Mouse (Mus musculus) frontal cortex, adult 2 months (tissue): ENCODE results near the gene Coro7. TPM values are rescaled to one million over a fixed set of nuclear protein-coding genes. Genes with fewer than 3 reads are reported as not detected.
"Not testable (repeated sequence)": the region's sequence is repeated elsewhere in the genome, so short reads cannot be mapped to it uniquely, and the experiment has no call there.

Source experiments
- DNase-seq, 2 experiments: peaks; one replicate each; pipeline ENCODE4 v3.0.0; 2022; ENCODE audit warnings: low spot score in 1 of 2; ENCODE audit errors: extremely low spot score in 1 of 2
- polyA plus RNA-seq: library from polyadenylated mRNA; depleted of rRNA; stranded (reverse); fragments of >200 nt; gene quantifications from 2 replicates; pipeline ENCODE4 v1.2.3, GENCODE M21; 2012

Coro7 gene
- polyA plus RNA-seq, 1 experiment: 100 TPM

DNA sequence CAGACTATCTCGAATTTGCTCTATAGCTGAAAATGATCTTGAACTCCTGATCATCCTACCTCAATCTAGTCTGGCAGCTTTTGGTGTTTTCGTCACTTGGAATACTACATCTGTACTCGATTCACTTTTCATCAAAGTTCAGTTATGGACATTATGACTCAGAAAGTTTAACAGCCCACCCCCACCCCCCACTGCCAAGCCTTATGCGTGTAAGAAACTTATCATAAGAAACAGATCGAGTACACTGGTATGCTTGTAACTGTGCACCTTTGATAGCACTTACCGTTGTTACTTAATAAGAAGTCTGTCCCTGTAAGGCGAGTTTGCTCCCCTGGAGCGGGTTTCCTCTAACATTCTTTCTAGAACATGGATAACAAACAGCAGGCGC is 3.6 kb upstream of the Coro7 start:
- DNase-seq: no peak

DNA sequence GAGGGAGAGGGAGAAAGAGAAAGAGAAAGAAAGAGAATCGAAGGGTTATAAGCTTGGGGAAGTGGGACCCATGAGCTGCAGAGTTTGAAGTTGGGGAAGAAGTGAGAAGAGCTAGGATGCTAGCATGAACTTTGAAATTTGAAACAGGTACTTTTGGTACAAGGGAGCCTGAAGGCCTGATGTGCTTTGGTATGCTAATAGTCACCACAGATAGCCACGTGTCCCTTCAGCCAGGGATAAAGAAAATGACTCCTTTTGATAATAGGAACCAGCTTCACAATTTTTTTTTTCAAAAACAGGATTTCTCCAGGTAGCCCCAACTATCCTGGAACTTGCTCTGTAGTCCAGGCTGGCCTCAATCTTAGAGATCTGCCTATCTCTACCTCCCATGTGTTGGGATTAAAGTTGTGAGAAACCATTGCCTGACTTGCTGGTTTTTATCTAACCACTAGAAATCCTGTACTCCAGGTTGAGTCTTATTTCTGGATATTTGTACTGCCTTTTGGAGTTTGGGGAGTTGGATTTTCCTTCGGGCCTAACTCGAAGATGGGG is 3.1 kb upstream of the Coro7 start:
- no peak for DNase-seq

DNA sequence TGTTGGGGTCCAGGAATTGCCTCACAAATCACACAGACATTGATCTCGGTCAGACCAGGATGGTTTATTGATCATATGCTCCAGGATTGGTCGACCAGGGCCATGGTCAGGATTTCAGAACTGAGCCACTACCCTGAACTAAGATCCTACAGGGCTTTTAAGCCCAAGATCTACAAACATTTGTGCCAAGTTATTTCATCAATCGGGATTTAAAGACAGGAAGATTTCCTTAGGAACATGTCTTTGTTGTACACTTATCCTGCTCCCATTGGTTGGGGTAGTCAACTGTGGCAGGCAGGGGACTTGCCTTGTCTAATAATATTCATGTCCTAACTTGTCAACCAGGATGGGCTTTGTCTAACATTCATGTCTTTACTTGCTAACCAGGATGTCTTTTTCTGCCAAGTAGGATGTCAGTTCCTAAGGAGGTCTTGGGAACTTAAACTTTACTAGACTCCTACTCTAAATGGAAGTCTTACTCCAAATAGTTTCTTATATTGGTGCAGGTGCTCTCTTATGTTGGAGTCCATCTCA is 1.4 kb upstream of the Coro7 start:
- DNase-seq: not testable (repeated sequence)

DNA sequence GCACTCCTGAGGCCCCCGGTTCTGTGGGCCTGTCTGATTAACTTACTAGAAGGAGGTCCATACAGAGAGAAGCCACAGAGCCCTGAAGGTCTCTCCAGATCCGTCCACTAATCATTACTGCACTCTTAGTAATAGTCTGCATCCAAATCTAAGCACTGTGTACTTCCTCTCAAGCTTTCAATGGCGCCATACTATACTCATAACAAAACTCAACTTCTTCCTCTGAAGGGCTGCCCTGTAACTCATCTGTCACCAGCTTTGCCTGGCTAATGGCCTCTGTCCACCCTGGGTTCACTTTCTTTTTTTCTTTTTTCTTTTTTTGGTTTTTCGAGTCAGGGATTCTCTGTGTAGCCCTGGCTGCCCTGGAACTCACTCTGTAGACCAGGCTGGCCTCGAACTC is 1.5 kb downstream of the Coro7 start:
- DNase-seq: no peak

DNA sequence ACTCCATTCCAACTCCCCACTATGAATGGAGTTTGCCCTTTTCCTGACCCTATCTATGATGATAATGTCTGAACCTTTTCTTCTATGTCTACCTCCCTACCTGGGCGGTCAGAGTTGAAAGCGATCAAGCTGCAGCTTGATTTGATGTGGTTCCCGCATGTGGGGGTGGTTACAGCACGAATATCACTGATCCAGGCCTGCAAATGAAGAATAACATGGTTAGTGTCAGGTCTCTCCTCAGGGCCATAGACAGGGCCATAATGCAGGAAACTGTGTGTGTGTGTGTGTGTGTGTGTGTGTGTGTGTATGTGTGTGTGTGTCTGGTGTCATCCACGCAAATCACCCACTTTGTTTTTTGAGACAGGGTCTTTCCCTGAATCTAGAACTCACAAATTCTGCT is 2.7 kb downstream of the Coro7 start:
- DNase-seq: no peak

DNA sequence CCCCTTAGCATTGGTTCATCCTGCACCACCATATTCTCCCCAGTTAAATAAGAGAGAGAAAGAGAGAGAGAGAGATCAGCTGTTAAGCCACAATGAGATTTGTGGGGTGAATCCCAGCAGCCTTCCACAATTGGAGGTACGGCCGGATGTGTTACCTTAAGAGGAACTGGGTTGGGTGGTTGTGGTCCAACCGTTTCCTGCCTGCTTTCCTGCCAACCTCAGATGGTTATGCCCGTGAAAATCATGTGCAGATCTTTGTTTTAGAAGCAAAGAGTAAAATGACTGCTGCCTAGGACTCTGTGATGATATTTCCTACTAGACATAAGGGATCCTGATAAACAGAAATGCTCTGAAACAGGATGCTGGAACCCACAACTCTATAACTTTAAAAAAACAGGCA is 5.5 kb downstream of the Coro7 start:
- DNase-seq: no peak

DNA sequence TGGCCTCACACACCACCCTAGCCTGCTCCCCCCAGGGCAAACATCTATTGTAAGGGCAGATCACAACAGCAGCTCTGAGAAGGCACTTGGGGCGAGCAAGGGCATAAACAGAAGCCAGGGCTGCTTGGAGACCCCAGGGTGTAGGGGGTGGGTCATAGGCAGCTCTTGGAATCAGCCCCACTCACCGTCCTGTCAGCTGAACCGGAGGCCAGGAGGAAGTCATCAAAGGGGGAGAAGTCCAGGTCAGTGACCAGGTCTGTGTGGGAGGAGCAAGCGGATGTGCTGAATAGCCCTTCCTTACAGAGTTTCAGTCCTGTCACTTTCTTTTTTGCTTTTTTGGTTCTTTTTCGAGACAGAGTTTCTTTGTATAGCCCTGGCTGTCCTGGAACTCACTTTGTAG is 9.3 kb downstream of the Coro7 start:
- DNase-seq: no peak

DNA sequence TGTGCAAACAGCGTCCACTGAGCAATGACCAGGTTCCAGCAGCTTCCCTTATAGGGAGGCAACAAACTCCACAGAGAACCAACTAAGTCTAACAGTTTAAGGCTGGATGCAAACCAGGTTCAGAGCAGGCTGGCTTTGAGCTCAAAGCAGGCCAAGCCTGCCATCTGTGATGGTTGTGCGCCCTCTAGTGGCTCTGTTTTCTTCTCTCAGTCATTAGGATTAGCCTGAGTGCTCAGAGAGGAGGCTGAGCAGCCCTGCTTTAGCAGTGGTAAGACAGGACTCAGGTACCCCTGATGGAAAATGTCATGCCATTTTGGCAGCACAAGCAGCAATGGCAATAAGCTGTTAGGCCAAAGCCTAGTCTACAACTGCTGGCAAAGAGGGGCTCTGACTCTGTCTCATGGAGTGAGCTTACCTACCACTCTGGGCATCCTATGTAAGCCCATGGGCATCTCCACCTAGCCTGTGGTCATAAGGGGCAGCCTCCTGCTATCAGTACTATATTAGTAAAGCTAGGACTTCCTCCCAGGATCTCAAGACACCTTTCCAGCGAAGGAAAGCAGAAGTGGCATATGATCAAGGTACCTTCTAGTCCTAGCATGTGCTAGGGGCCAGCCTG is 12.3 kb downstream of the Coro7 start:
- peak; percentile 71 to 97 for DNase-seq

DNA sequence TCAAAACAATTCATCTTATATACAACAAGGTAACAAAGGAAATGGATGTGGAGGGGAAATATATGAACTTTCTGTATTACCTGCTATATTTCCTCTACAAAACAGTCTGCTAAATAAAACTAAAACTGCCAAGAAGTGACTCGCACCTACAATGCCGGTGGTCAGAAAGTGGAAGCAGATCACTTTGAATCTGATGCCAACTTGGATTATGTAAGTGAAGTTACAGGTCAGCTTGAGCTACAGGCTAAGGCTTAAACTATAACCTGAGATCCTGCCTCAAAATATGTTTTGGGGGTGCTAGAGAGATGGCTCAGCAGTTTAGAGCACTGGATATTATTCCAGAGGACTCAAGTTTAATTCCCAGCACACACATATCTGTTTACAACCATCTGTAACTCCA is 13.9 kb downstream of the Coro7 start:
- no peak for DNase-seq

DNA sequence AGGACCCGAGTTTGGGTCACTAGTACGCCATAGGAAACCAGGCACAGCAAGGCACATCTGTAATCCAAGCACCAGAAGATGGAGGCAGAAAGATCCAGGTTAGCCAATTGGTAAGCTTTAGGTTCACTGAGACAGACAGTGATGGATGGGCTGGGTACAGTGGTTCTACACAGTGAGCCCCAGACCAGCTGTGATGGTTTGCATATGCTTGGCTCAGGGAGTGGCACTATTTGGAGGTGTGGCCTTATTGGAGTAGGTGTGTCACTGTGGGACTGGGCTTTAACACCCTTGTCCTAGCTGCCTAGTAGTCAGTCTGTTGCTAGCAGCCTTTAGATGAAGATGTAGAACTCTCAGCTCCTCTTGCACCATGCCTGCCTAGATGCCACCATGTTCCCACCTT is 15.8 kb downstream of the Coro7 start:
- DNase-seq: no peak

DNA sequence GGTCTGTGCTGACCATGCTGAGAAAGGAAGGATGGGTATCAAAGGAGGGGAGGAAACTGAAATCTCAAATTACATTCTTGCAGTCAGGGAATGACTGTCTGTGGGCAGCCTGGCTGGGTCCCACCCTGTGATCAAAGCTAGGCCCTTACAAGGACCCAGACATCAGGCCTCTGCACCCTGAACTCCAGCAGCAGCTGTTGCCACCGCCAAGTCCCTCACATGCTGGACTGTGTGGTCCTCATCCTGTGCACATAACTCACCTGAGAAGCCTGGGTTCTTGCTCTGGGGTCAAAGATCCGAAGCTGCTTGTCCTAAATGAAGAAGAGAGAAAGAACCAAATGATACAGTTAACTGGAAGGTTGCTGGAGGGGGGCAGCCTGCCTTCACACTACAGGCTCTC is 18.0 kb downstream of the Coro7 start:
- DNase-seq: no peak

DNA sequence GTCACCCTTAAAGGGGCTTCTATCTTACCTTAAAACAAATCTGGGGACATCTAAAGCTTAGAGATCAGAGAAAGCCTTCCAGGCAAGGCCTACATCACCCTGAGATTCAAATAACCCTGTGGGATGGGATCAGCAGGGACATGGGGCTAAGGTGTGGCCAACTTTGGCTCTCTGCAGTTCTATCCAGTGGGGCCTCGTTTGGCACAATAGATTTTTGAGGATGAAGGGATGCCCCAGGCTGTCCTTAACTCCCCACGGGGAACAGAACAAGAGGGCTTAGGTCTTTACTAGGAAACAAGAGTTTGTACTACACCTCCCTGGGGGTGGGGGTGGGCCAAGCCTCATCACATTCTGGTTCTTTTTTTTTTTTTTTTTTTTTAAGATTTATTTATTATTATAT is 20.3 kb downstream of the Coro7 start:
- DNase-seq: no peak

DNA sequence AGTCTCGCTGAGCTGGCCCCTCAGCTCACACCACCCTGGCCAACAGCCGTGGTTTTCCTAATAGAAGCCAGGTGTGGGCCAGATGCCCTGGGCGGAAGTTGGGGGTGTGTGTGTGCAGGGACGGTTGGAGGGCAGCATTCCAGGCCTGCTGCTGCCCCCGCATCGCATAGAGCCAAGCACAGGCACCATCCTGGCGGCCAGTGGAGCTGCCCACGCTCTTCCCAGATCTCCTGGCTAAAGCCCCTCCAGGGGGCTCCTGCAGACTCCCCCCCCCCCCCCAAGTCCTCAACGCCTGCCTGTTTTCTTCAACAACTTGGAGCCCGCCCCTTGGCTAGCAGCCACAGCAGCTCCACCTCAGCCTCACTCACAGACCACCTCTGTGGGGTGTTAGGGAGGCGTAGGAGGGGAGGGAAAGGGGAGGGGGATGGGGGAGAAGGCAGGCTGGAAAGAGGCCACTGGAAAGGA is 20.8 kb downstream of the Coro7 start:
- peak in 1 of 2 experiments; percentile 66 for DNase-seq

DNA sequence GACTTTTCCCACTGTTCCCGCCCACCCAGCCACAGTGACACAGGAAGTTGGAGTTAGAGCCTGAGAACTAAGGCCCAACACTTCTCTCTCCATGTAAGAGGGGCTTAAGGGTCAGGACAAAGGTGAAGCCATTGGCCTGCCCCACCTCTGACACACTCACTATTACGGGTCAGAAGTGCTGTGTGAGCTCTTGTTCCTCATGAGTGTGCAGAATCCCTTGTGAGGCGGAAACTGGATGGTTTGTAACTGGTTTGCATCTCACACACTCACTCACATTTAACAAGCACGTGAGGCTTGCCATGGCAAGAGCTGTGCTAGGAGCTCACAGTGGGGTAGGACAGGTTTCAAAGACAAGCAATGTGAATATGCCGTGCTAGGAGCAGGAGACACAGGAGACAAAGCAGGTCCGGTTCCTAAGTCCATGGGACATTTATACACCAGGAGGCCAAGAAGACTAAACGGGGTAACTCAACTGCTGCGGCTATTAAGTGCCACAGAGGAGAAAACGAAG is 23.0 kb downstream of the Coro7 start:
- no peak for DNase-seq

DNA sequence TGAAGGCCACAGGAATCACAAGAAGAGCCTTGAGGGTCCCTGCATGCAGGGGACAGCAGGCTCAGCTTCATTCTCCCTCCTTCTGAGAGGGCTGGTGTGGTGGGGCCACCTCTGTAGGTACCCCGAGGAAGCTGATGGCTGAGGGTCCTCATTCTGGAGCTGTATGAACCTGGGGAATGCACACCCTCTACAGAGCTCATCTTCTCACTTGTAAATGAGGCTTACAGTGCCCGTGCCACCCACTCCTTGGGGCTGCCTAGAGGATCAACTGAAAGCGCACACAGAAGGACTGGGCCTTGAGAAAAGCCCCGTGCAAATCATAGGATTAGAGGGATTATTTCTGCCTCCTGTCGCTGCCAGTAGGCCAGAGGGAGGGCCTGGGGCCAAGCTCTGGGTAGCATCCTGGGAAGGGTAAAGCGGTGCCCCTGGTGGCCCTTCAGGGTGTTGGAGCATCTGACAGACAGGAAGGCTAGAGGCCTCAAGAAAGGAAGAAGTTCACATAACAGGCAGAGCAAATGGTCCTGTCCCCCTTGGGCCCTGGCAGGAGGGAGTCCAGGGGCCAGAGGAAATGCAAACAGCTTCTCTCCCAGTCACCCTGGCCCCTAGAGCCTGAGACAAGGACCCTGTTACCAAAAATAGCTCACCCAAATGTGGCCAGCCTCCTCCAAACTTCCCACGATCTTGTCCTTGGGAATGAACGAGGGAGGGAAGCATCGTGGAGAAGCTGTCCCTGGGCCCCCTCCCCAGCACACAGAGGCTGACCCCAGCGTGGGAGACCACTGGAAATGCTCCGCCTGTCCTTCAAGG is 23.6 kb downstream of the Coro7 start:
- DNase-seq: no peak

DNA sequence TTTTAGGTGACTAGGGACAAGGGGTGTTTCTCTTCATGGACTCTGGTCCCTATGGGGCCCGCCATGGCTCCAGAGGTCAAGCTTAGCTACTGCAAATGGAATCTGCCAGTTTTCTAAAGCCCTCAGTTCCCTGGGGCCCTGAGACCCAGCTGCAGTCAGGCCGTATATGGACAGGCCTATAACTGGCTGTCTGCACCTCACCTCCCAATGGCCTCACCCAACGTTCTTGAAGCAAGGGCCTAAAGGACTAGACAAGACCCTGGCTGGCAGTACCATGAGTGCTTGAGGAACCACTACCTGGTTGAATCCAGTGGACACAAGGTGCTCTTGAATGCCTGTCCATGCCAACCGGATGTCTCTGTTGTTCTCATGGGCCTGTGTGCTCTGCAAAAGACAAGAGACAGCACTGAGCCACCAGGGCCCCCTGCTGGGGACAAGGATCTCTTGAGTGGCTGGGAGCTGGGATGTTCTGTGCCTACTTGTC is 24.3 kb downstream of the Coro7 start:
- no peak for DNase-seq

DNA sequence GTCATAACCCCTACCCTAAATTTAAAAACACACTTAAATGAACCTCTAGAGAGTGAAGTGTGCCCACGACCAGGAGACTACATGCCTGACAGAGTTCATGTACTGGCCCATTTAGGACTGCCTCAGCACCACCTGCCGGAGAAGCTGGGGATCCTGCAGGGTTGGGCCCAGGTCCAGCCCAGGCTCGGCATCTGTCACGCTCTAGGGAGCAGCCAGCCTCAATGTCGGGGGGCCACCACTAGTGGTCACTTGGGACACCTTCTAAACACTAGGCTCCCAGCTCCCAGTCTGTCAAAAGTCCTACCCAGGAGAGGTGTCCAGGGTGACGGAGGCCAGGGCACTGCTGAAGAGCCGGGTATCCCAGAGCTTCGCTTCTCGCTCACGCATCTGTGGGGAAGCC is 24.9 kb downstream of the Coro7 start:
- no peak for DNase-seq

DNA sequence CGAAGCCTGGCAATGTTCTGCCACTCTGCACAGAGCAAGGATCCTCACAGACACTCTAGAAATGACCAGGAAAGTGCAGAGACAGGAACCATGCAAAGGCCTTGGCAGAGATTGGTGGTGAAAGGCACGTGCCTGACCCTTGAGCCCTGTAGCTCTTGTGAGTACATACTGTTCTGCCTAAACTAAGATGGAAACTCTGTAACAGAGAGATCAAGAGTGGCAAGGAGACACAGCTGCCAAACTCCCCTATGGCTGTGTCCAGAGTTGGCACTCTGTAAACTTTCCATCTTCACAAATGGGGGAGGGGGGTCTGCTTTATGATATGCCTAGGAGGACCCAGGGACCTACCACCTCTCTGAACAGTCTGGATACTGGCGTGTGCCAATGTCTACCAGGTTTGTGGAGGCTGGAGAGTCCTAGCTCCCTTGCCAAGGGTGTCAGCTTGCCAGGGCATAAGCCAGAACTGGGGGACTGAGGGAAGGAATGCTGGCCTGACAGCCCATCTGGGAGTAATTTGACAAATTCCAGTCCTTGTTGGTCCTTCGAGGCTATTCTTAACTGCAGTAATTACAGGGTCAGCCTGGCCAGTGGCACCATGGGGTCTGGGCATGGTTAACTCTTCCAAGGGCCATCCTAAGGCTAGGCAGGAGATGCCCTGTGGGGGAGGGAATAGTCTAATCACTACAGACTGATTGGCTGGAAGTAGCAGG is 26.7 kb downstream of the Coro7 start:
- DNase-seq: no peak

DNA sequence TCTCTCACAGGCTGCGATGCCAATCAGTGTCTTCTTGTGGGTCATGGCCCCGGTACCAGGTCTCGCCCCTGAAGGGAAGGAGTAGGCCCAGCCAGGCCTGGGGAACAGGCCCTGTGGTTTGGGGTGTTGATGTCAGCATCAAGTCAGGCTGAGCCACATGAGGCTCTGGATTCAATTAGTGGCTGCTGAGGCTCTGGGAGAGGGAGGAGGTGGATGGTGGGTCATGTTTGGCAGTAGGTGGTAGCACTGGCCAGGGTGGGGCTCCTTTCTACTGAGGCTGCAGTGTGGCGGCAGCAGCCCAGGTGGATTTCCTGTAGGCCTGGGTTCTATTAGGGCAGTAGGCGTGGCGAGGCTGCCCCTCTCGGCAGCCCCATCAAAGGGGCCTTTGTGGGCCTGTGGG is 28.0 kb downstream of the Coro7 start:
- DNase-seq: no peak

DNA sequence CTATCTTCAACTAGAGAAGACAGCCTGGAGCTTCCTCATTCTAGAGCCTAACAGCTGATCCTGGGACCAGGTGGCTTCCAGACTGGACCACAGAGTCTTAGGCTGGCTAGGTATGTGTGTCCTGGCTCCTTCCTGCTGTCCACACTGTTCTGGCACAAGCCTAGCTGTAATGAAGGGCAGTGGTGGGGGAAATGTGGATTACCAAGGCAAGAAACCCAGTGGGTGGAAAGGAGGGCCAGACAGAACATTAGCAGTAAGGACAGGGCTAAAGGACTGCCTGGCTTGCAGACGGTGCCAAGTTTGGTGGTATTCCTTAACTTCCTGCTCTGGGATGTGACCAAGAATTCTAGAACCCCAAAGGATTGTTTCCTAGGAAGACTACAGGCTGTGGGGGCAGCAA is 28.5 kb downstream of the Coro7 start:
- no peak for DNase-seq

DNA sequence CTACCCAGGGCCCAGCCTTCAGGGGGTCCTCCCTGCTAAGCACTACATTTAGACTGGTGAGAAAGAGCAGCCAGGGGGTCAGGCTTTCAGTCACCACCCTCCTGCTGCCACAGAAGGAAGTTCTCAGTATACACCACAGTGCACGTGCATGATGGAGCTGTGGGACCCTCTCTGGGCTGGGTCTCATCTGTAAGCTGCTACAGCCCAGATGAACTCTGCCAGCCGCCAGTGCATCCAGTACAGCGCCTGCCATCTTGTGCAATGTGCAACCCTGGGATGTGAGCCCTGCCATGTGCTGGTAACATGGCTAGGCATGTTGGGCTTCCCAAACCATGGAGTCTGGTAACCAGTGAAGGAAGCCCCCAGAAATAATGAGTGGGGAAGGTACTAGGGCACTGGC is 29.4 kb downstream of the Coro7 start:
- DNase-seq: no peak
